Mouse (Mus musculus): Measurements from ENCODE around the gene Krt80.

Gene Krt80

DNA sequence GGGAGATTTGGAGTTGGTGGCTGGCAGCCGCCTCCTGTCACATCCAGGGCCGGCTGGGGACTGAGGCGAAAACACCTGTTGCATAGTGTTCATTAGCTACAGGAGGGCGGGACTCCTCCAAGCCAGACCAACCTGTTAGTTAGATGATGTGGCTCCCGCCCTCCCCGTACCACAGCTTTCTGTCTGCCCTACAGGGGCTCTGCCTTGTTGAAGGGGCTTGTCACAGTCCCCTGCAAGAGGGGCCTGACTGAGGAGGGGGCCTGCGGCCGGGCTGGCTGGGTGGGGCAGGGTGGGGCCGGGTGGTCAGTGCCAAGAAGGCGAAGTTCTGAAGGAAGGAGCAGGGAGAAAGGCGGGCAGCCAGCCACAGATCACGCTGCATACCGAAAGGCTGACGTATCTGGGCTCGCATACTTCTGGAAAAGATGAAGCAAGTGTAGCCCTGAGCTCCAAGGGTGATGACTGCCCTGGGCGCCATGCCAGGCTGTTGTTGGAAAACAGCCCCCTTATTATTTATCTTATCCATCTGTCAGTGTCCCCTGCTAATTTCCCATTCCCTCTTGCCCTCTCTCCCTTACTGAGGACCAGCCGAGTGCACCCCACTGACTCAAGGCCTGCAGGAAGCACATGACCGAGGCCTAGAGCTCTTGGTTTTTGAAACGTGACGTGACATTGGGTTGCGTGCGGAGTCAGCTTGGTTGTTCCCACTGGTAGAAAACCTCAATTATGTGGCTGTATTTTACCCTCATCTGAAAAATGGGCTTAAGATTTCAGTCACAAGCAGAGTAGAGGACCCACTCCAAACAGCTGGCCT lies at the start of gene Krt80:
TSS of gene Krt80 (minus strand) at position 62 of the 811 bp plus-strand sequence.
- DNase-seq (ENCODE audit: low read depth, low spot score) = no peak

DNA sequence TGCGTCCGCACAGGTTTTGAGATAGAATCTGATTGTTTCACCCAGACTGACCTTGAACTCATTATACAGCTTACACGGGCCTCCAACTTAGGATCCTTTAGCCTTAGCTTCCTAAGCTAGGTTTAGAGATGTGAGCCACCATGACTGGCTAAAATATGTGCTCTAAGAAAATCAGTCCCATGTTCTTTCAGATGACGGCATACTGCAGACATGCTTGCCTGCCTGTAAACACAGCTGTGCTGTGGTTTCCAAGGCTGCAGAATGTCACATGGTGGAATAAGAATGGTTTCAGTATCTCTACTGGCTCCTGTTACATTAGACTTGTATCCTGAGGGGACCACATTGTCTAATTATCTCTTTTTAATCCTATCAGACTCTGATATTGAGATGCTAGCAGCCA lies 49.0 kb upstream of the Krt80 start:
- no peak for DNase-seq (ENCODE audit: low read depth, low spot score)

DNA sequence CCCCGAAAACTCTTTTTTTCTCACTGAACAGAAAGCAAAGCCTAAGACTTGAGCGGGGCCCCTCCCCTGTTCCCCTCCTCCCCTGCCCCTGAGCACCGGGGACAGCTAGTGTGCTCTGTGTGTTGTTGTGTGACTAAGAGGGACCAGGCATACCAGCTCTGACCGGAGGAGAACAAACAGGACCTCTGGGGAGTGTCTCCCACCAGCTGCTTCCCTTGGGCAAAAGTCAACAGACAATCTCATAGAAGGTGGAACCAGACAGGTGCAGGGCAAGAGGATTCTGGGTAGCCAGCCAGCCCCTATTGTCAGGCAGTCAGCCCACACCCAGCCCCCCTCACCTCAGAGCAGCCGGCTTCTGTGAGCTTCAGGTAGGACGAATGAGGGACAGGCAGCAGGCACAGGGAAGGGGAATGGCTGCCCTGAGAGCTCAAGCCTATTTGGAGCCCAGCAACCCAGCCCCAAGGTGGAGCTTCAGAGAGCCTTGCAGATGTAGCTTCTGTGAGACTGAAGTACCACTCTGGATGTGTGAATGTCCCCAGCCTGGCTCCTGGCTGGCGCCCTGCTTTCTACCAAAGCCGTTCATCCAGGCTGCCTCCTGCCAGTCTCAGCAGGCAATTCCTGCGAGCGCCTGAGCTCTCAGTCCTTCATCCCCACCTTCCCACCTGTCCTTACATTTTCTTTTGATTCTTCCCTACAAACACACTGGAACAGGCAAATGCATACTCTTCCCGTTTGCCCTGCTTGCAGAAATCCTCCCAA lies 45.0 kb upstream of the Krt80 start:
- DNase-seq (ENCODE audit: low read depth, low spot score) = no peak

DNA sequence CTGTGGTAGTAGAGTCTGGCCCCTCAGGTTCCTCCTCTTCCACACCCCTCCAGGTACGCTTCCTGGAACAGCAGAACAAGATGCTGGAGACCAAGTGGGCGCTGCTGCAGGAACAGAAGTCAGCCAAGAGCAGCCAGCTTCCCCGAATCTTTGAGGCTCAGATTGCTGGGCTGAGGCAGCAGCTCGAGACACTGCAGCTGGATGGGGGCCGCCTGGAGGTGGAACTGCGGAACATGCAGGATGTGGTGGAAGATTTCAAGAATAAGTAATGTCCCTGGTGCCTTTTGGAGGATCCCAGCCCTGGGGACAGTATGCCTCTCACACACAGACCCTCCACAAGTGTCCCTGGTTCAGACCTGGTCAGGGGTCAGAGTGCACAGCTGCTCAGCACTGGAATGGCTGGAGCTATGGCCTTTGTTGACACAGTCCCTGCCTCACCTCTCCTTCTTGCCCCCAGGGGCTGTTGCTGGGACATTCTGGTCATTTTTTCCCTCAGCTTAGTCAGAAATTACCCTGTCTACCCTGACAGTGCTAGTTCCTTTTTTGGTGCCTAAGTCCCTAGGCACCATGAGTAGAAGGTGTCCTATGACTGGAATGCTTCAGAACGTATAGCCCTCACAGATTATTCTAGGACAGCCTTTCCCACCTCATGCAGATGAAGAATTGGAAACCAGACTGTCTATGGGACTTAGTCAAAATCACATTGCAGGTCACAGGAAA lies 44.1 kb upstream of the Krt80 start:
- no peak for DNase-seq (ENCODE audit: low read depth, low spot score)

DNA sequence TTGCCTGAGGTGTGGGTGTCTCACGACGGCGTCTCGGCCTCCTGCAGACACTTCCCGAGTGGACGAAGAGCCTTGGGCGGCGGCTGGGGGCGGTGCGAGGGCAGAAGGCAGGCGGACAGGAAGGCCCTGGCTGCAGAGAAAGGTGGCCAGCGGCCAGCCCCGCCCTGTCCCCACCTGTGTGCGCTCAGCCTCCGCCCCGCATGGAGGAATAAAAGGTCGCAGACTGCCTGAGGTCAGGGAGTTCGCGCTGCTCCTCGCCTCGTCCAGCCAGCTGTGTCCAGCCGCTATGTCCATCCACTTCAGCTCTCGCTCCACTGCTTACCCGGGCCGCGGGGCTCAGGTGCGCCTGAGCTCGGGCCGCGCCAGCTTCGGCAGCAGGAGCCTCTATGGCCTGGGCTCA lies 42.2 kb upstream of the Krt80 start:
- no peak for DNase-seq (ENCODE audit: low read depth, low spot score)

DNA sequence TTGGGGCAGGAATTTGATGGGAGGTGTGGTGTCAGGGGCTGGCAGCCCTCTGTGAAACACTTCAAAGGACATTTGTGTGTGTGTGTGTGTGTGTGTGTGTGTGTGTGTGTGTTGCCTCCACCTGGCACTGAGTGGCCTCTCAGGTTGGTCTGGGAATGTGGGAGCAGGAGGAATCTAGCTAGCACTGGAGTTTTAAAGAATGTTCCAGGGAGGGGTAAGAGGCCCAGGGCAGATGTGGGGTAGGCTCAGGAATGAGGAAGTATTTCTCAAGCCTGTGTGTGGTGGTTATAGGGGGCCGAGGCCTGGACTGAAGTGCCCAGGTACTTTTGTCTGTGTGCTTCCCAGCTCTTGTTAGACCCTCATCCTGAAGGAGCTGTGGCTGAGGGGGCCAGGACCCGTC lies 40.8 kb upstream of the Krt80 start, which contains the start of gene Krt7:
TSS of gene Krt7 (plus strand) at position 269 of the 400 bp plus-strand sequence.
- DNase-seq (ENCODE audit: low read depth, low spot score) = no peak

DNA sequence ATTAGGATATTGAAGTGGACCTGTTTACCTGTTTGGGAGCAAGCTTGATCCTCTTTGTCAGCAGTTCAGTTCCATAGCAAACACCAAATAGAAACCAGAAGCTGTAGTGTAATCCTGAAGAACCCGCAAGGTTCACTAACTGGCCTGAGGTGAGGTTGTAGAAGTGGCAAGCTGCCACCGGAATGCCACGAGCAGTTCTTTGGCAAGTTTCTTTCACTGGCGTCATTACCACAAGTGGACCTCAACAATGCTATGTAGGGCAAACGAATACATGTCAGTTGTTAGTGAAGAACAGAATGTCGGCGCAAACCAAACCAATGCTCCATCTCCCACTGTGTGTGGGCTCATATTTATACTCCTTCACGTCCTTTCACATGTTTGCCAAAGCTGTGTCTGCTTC lies 28.3 kb upstream of the Krt80 start:
- DNase-seq (ENCODE audit: low read depth, low spot score) = no peak

DNA sequence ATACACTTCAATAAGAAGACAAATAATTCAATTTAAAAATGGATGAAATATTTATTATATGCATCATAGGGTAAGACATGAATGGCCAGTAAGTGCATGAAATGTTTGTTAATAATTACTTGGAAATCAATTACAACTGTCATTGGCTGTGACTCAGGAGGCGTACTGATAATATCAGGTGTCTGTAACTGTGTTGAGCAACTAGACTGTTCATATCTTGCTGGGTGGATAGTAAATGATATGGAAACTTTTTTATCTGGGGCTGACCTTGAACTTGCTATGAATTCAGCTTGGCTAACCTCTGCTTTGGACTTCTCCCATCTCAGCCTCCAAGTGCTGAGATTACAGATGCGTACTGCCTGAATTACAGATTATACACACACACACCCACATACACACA lies 27.7 kb upstream of the Krt80 start:
- DNase-seq (ENCODE audit: low read depth, low spot score) = no peak

DNA sequence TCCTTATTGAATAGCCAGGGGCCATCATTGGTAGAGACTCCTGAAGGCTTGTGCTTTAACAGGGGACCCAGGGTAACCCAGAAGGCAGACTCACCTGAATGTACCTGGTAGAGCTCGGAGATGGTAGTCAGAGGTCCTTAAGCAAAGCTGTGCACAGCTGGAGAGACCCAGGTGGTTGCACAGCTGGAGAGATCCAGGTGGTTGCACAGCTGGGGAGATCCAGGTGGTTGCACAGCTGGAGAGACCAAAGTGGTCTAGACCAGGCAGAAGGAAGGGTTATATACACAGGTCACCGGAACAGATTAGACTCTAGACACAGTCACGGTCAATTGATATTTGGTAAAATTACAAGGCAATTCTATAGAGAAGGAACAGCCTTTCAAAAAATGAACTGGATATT lies 27.0 kb upstream of the Krt80 start:
- DNase-seq (ENCODE audit: low read depth, low spot score) = no peak

DNA sequence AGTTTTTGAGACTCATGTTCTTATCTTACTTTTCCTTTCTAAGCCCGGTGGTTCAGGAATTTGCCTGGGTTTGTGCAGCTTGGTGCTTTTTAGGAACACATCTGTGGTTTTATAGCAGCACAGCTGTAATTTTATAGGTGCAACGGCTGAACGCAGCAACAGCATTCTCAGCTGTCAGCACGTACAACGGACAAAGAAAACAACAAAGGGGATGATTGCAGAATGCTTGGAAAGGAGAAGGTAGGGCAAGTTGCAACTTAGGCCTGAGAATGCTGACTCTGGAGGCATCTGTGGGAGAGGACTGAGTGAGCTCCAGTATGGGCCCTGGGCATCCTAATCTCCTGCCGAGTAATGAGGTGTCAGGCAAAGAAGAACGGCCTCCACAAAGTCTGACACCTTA lies 26.5 kb upstream of the Krt80 start:
- no peak for DNase-seq (ENCODE audit: low read depth, low spot score)

DNA sequence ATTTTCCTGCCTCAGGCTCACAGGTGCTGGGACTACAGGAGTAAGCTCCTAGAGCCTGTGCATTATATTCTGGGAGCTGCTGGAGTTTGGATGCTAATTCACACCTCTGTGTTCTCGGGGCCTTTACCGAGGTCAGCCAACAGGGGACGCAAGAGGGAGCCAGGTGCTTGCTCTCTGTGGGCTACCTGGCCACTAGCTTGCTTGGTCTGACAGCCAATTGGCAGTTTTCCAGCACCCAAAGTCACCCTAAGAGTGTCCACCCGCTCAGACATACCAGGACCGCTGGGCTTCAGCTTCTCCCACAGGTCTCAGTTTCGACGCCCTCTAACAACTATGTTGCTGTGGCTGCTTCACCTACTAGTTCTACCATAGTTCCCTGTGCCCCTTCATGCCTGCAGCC lies 24.9 kb upstream of the Krt80 start:
- DNase-seq (ENCODE audit: low read depth, low spot score) = no peak

DNA sequence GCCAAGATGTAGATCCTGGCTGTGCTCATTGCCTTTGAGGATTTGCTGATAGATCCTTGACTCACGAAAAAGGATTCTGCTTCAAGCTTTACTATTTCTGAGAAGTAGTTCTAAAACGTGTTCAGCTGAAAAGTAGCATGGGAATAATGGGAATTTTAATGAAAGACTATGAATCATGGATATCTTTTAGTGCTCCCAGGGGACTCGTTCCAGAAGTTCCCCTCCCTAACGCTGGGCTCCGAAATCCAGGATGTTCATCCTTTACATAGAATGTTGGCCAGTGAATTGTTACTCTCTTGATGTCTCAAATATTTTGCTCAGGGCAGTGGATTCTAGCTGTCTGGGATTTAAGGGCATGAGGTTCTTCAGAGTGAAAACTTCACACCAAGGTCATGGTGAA lies 22.3 kb upstream of the Krt80 start:
- DNase-seq (ENCODE audit: low read depth, low spot score) = no peak

DNA sequence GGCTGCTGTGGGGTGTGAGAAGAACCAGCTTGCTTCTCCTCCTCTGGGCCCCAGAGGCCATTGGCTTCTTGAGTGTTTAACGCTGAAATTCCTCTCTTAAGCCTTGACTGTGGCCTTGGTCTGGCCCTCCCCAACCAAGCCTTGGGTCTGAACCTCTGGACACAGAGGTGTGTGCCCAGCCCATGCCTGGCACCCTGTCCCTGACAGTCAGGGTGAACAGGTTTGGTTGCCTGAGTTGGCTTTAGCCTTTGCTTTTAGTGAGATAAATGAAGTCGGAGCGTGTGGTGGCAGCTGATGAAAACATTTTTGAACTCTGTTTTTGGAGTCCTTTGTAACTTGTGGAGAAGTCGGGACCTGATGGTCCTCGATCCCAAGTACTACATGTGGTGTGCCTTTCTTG lies 20.2 kb upstream of the Krt80 start:
- no peak for DNase-seq (ENCODE audit: low read depth, low spot score)

DNA sequence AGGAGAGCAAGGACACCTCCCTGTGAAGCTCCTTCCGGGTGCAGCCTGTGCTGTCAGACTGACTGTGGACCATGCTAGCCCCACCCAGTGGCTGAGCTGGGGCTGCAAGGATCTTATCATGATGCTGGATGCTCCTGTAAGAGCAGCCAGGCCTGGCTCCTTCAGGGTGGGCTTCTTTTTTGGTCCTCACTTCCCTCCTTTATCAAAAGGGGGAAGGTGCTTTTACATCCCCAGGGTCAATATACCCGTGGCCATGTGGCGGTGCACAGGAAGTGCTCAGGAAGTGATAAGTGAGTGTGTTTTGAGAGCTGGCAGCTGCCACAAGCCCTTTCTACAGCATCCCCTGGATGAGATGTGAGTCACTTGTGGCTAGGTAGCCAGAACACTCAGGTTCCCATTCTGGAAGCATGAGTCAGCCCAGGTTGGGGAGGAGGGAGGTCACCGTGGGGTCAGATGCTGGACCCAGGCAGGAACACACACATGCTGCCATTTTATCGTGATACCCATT lies 18.1 kb upstream of the Krt80 start:
- no peak for DNase-seq (ENCODE audit: low read depth, low spot score)

DNA sequence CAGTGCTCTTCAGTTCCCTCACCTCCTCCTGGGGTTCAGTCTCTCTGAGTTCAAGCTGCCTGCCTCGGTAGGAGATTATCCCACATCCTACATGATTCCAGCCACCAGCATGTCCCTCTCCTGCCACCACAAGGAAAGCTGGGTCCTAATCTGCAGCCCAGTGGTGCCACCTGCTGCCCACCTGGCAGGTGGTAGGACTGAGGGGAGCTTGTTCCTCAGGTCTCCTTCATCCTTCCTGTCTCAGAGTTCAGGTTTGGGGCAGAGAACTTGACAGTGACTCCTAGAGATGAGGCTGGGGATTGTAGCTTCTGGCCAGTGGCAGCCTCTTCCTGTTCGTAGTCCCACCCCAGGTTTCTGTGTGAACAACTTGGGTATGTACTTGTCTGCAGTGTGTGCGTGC lies 17.2 kb upstream of the Krt80 start:
- no peak for DNase-seq (ENCODE audit: low read depth, low spot score)

DNA sequence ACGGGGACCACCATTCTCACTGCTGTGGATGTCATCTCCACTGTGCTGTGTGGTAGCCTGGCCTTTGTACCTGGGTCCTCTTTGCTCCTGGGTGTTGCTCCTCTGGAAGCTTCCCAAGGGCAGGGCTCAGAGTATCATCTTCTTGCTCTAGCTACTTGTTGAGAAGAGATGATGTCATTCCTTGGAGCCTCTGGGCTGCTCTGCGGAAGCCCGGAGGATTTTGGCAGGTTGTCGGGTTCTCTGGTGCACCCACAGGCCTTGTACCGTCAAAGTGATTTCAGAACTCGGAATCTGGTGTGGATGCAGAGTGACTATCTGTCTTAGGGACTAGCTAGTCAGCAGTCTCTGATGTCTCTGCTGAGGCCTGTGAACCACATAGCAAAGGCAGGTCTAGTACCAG lies 15.1 kb upstream of the Krt80 start:
- DNase-seq (ENCODE audit: low read depth, low spot score) = no peak

DNA sequence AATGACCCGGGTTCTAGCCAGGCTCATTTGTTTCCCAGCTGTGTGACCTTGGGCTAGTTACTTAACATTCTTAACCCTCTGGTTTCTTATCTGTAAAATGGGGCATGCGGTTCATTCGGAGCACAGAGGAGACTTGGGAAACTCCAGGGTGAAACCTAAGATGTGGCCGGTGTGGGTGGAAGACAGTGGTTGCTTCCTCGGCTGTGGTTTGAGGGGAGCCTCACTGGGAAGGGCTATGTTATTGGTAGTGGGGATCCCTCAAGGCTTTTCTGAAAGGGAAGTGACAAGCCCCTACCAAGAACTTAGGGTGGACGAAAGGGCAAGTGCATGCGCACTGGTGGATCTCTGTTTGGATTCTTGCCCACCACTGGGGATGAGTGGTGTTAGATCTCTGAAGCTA lies 14.6 kb upstream of the Krt80 start:
- DNase-seq (ENCODE audit: low read depth, low spot score) = no peak

DNA sequence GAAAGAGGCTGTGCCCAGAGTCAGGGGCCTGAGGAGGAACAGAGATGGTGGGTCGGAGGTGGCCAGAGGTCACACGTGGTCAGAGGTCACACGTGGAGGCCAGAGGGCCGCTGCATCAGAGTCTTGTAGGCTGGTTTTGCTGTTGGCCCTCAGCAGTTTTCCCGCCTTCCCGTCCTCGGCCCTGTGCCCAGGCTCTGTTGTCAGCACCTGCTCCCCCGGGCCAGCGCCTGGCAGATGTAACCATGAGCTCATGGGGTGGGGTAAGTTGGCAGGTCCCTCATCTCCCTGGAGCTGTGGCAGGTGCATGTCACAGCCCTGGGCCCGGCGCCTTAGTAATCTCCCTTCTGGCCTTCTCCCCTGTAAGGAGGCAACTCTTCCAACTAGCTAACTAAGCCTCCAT lies 12.8 kb upstream of the Krt80 start:
- no peak for DNase-seq (ENCODE audit: low read depth, low spot score)

DNA sequence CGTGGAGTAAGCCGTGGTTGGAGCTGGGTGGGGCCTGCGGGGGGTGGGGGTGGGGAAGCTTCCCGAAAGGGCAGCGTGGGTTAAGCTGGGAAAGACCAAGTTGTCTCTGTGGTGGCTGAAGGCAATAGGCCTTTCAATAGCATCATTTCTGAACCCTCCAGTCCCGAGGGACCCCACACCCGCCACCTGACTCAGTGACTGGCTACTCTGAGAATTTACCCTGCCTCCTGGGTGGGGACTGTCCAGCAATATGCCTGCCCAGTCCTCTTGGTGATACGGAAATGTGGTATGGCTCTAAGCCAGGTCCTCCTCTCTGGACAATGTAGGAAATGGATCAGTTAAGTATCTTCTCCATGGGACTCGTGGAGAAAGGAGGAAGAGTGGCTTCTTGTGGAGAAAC lies 11.8 kb upstream of the Krt80 start:
- DNase-seq (ENCODE audit: low read depth, low spot score) = no peak

DNA sequence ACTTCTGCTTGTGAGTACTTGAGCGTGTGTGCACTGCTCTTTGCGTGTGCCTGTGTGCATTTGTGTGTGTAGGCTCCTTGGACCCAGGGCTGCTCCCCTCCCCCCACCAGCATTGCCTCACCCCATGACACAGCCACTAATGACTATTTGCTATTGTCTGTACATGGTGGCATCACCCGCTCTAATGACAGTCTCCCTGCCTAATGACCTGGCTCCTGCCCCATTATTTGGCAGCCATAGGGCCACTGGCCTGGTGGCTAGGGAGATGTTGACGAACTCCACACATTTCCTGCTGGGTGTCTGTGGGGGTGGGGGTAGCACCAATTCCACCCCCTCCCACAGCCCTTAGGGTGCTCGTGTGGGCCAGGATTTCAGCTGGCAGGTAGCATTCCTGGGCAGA lies 8.7 kb upstream of the Krt80 start:
- DNase-seq (ENCODE audit: low read depth, low spot score) = no peak

DNA sequence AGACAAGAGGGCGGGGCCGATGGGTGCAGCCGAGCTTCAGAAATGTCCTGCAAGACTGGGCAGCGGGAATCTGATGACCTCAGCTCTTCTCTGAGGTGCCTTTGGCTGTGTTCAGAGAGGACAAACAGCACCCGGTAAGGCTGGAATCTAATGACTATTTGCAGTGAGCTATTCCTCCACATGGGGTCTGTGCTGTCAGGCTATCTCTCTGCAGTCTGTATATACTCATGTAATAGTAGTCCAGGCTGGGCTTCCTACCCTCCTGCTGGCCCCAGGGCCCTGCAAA lies 6.8 kb upstream of the Krt80 start:
- no peak for DNase-seq (ENCODE audit: low read depth, low spot score)

DNA sequence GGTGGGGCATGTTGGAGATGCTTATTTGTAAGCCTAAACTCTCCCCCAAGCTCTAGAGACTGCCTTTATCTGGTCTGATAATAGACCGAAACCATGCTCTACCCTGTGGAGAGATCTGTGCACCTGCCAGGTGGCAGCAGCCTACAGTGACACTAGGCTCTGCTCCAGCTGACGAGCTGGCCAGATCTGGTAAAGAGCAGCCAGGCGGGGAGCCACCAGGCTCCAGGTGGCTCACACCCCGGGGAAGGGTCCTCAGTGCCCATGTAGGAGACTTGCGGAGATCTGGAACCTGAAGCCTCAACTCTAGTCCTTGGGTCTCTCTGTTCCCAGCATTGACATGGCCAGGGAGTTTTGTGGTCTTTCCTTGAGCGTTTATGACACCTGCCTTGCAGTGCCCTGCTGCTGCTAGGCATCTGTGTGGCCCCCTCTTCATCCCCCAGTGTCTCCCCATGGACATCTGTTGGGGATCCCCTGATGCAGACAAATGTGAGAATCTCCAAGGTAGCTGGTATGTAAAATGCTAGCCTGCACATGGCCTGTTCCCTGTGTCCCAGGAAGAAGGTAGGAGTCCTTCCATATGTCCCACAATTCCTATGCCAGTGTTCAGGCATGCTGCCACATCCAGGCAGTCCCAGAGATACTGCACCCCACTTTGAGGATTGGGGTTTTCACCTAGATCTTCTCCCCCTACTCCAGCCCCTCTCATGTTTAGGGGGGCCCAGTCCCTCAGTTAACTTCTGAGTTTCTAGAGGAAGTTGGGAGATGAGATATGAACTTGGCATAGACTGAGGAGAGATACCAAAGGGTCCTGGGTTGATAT lies 6.2 kb upstream of the Krt80 start:
- DNase-seq (ENCODE audit: low read depth, low spot score) = no peak
